Mouse (Mus musculus): ENCODE results near the gene Jmjd1c.

The Jmjd1c gene

DNA sequence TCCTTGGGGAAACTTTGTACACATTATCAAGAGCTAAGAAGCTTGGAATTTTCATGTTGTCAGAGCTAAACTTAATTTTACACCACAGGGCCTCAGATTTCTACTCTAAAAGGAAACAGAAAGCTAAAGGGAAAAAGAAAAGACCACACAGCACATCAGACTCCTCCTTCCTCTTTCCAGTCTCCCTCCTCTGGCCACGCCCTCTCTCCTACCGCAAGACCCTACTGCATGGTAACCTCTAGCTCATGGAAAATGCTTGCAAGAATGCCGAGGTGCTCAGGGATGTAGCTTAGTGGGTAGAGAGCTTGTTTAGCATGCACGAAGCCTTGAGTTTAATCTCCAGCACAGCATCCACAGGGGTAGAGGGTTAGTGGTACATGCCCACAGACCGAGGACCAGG is 24.0 kb upstream of the Jmjd1c start:
- no peak for DNase-seq (ENCODE audit: low spot score)

DNA sequence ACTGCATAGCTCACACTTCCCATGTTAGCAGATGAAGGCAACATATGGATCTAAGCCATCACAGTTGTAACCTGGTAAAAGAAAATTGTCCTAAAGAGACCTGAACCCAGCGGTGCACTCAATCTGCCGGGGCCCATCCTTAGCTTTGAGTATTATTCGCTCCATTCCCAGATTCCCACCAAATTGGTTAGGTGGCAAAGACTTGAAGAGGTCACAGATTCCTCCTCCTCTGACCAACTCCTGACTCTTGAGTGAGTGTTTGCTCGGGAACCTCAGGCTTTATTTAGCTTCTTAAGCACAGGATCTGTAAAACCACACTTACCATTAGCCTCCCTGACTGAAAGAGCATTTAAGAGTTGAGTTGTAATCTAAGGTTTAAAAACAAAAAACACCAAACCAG is 23.3 kb upstream of the Jmjd1c start:
- no peak for DNase-seq (ENCODE audit: low spot score)

DNA sequence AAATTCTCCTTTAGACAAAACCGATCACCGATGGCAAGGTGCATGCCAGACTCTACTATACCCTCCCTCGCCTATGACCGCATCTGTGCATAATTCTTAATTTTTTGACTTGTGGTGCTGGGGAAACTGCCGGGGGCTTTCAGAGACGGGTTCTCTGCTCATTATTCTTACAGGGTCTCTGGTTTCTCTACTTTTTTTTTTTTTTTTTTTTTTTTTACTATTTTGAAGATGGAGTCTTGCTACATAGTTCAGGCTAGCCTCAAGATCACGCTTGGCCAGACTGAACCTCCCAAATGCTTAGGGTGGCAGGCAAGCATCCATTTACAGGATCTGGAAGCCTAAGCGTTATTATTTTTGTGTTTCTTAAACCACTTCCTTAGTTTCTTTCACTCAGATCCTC is 22.3 kb upstream of the Jmjd1c start:
- no peak for DNase-seq (ENCODE audit: low spot score)

- DNase-seq (ENCODE audit: low spot score) = no peak
Measured at GRCm38 (mm10) chr10:67075931-67076878, 19.7 kb upstream of the Jmjd1c start.

- no peak for DNase-seq (ENCODE audit: low spot score)
Measured at GRCm38 (mm10) chr10:67079030-67079429, 16.9 kb upstream of the Jmjd1c start.

GRCm38 (mm10) chr10:67081206-67082007 is 14.5 kb upstream of the Jmjd1c start:
- no peak for DNase-seq (ENCODE audit: low spot score)

DNA sequence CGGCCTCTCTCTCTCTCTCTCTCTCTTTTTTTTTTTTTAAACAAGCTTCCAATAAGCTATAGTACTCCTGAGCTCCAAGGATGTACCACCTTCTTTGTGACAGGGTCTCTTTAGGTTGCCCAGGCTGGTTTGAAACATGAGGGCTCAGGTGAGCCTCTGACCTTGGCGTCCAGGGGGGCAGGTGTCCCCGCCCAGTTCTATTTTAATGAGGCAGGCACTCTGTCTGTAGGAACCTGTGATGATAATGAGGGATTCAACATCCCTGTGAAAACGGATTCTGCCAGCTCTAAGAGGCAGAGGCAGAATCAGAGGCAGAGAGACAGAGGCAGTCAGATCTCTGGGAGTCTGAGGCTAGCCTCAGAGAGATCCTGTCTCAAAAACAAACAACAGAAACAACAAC is 13.4 kb upstream of the Jmjd1c start:
- no peak for DNase-seq (ENCODE audit: low spot score)

GRCm38 (mm10) chr10:67083446-67084166 is 12.3 kb upstream of the Jmjd1c start:
- no peak for DNase-seq (ENCODE audit: low spot score)

GRCm38 (mm10) chr10:67085124-67085523 is 10.8 kb upstream of the Jmjd1c start:
- DNase-seq (ENCODE audit: low spot score) = no peak

DNA sequence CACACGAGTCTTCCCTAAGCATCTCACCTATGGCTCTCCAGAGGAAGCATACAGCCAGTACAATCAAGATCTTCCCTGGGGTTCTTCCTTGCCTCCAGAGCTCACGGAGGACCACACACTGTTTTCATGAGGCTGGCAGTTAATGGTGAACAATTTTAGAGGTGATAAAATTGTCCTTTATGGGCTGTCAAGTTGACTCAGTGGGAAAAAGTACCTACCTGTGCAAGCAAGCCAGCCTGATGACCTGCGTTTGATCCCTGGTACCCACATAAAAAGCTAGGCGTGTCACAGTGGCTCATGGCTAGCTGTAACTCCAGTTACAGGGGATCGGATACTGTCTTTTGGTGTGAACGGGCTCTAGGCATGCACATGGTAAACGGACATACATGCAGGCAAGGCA is 10.0 kb upstream of the Jmjd1c start:
- DNase-seq (ENCODE audit: low spot score) = no peak

DNA sequence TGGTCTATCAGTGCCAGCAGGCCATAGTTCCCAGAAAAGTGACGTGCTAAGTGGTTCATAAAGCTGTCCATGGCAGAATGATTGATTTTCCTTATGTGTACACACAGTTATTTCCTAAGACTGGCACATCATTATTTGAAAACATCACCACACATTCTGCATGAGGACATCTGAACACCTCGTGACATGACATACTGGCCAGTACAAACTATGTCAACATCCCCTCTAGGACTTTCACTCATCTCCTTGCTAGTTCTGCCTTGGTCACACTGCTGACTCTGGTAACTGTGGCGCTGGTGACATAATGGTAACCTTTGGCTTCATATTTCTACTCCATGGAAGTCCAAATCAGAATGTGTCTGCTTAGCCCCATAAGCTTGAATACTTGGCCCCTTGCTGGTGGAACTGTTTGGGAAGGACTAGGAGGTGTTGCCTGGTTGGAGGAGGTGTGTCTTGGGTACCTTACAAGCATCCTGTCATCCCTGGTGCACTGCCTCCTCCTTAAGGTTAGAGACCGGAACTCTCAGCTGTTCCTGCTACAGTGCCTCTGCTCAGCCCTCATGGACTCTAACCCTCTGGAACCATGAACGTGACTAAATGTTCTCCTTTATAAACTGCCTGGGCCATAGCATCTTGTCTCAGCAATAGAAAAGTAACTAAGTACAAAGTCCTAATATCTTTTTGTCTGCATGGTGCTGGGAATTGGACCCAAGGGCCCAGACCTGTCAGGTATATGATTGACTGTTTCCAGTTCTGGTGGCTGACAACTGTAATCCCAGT is 8.3 kb upstream of the Jmjd1c start:
- no peak for DNase-seq (ENCODE audit: low spot score)

DNA sequence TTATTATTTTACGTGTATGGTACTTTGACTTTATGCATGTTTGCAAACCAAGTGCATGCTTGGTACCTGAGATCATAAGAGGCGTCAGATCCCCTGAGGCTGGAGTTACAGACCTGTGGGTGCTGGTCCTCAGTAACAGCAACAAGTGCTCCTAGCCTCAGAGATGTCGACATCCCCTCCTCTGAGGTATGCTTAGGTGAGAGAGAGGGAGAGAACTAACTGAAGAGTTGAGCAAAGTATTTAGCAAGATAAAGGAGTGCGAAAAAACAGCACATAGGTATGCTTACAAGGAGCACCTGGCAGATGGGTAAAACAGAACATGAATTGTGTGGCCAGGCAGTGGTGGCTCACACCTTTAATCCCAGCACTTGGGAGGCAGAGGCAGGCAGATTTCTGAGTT is 5.3 kb upstream of the Jmjd1c start:
- DNase-seq (ENCODE audit: low spot score) = no peak

DNA sequence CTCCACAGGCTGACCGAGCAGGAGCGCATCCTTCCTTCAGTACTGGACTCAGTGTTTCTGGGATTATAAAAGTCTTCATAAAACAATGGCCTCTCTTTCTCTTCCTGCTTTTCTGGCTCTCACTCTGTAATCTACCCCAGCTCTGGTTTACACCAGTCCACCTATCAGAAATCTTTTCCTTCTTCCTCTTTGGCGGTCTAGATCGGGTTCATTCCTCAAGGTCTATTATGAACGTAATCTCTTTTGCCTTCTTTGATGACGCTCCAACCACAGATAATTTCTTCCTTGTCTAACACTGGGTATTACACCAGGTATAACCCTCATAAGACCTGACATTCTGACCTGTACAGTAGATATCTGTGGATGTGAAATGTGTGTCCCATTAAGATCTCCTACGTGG is 1.0 kb upstream of the Jmjd1c start:
- no peak for DNase-seq (ENCODE audit: low spot score)

DNA sequence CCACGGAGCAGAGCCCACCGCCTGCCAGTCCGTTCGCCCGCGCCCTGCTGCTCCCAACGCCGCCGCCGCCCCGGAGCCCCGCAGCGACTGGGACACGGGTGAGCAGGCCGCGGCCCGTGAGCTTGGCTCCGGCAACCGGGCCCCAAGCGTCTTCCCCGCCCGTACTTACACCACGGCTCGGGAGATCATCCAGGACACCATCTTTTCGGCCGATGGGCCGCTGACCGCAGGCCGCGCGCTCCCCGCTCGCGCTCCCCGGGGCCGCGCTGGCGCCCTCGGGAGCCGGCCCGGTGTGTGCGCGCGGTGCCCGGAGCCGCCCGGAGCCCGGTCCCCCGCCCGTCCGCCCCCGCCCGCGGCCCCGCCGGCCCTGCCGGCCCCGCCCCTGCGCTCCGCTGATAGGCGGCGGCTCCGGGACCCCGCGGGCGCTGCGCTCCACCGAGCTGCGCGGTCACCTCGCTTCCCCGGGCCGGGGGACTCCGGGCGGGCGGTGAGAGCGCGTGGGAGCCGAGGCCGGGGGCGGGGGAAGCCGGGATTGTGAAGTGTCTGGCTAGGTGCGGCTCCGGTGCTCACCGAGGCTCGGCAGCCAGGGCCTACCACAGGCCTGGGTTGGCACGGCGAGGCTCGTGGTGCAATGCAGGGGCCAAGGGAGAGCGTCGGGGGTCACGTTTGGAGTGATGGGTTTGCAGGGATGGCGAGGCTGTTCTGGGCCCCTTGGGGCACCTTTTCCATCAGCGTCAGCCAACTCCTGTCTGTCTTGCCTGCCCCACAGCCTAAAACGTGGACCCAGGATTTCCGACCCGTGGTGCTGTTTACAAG is 904 bp downstream of the Jmjd1c start, which contains the start of gene Reep3:
TSS of gene Reep3 (minus strand) at position 325 of the 816 bp plus-strand sequence.
- DNase-seq (ENCODE audit: low spot score) = peak; percentile 84

DNA sequence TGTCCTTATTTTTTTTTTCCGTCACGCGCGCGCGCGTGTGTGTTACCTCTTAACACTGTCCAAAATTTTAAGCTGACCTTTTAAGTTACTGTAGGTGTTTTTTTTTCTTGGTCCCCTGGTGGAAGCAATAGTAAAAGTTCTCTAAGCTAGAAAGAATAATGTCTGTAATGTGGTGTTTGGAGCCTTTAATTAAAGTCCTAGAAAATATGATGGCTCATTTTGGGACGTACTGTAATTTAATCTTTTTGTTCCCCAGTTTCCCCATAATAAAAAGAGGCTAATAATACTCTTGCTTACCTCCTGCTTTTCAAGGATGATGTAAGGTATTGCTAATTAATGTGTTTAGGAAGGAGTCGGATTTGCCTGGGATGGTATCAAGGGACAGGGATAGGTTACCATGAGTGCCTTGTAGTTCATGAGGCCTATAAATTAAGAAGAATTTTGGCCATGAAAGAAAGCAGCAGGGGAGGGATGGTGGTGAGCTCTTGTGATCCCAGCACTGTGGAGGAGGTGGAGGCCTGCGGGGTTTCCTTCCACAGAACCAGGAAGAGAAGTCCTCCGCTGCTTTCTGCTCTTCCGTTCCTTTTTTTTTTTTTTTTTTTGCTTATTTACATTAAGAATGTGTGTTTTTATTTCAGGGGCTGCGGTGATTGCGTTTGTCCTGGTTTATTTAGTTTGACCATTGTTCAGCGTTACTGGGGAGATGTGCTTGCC is 1.7 kb downstream of the Jmjd1c start:
- no peak for DNase-seq (ENCODE audit: low spot score)

DNA sequence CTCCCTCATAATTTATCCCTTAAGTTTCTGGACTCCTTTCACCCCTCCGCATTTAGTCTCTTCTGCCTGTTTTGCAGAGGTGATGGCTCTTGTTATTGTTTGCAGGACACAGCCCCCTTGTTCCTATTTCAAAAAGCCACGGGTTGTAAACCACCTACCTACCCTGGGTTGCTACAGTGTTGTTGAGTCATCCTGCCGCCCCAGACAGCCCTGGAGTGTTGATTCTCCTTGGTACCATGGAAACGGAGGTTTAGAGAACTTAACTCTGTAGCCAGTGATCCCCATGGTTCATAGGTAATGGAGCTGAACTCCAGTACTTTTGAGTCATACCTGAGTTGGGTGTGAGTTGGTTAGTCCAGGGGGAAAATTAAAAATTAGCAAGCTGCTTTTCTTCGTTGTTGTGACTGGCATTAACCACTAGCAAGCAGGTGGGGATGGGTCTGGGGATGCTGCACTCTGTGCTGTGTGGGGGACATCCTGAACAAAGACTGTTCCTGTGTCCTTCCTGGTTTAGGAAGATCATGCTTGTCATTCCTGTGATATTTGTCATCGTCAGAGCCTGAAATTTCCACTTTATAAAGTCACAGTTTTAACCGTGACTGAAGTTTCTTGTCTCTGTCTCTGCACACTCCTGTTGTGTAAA is 2.6 kb downstream of the Jmjd1c start:
- DNase-seq (ENCODE audit: low spot score) = no peak

DNA sequence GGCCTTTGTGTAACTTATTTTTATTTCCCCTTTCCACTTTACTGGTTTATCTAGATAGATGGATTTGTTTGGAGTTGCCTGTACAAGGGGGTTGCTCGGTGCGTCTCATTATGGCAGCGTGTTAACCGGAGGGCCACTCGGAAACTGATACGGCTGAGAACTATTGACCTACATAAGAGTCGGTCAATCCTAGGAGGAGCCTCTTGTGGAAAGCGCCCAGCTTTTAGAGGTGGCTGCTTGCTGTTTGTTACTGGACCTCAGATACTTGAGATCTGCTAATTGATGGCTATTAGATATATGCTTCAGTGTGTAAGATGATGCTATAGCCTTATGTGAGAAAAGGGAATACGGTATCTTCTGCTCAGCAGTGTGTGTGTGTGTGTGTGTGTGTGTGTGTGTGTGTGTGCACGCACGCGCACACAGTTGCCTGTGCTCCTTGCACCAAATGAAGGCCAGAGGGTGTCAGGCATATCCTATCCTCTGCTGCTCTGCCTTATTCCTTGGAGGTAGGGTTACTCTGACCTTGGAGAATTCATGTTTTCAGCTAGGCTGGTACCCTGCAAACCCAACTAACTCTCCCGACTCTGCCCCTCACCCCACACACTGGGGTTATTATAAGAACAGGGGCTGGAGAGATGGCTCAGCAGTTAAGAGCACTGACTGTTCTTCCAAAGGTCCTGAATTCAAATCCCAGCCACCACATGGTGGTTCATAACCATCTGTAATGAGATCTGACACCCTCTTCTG is 3.4 kb downstream of the Jmjd1c start:
- DNase-seq (ENCODE audit: low spot score) = no peak

DNA sequence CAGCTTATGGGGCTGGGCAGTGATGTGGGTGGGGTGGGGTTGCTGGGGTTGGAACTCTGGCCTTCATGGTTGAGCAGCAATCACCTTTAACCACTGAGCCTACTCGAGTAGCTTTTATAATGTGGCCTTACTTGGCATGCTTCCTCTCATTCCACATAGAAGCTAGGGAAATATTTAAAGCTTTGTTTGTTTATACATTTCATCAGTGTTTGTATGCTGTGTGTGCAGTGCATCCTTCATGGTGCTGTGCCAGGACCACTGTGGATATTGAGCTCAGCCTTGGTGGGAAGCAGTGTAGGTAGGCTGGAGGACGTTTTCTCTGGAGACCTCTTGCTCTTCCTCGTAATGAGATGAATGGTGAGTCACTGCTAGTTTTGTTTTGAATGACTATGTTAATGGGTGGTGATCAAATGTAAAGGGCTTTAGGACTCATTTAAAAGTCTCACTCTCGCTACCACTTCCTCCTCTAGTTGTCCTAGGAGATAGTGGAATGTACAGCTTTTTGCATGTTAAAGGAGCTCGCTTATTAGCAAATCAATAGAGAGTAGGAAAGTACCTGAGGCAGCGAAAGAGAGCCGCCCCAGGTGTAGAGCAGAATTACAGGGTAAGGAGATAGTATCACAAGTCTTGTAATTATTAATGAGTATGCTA is 4.2 kb downstream of the Jmjd1c start:
- no peak for DNase-seq (ENCODE audit: low spot score)

All from ovary, postnatal 36 days (tissue).